Mouse (Mus musculus): ENCODE measurements around the gene Ush1g. TPM values are rescaled to one million over a fixed set of nuclear protein-coding genes. Genes with fewer than 3 reads are reported as not detected.

The Ush1g gene
- polyA plus RNA-seq, 1 experiment from 2014 or later = 0.08 TPM

- ATAC-seq (ENCODE audit: low FRiP score) (no peak), DNase-seq (ENCODE audit: low spot score, missing footprints) (no peak)
- Histone ChIP-seq H3K4me2 (no peak overlapping the region), H3K9me3 (ENCODE audit: control insufficient read depth, low read length) (no peaks in the 10 kb centered on the region), H3K9ac (ENCODE audit: low read length) (no peak overlapping the region), H3K36me3 (ENCODE audit: control insufficient read depth, insufficient read depth, low read length) (no peaks in the 10 kb centered on the region), H3K4me3 (ENCODE audit: low read depth, low read length) (no peak overlapping the region), H3K27me3 (ENCODE audit: control insufficient read depth, insufficient read depth, low read length) (no peaks in the 10 kb centered on the region), H3K27ac (ENCODE audit: low read depth, low read length) (no peak overlapping the region), H3K4me1 (ENCODE audit: control insufficient read depth, insufficient read depth, low read length) (peaks cover 6% of the 10 kb centered on the region)
- 77% methylated on average over 8 of the region's 8 CpGs for whole genome bisulfite sequencing
These were observed 39.5 kb downstream of the Ush1g start for GRCm38 (mm10) chr11:115282295-115282694.

DNA sequence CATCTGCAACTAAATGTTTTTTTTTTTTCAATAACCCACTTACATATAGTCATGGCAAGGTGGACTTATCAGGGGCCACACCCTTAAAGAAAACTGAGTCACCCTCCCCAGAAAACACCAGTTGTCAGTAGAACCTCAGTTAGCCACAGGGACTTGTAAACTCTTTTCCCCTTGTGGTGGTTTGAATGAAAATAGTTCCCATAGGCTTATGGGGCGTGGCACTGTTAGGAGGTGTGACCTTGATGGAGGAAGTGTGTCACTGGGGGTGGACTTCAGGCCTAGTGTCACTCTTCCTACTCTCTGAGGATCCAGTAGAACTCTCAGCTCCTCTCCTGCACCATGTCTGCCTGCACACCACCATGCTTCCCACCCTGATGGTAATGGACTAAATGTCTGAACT, 42.1 kb downstream of the Ush1g start:
- DNase-seq (ENCODE audit: low spot score, missing footprints) (no peak), ATAC-seq (ENCODE audit: low FRiP score) (no peak)
- 57% methylated on average over 1 of the region's 1 CpGs for WGBS
- Histone ChIP-seq H3K27ac (ENCODE audit: low read depth, low read length) (no peak overlapping the region), H3K9ac (ENCODE audit: low read length) (no peak overlapping the region), H3K27me3 (ENCODE audit: control insufficient read depth, insufficient read depth, low read length) (no peaks in the 10 kb centered on the region), H3K4me1 (ENCODE audit: control insufficient read depth, insufficient read depth, low read length) (peaks cover 17% of the 10 kb centered on the region), H3K9me3 (ENCODE audit: control insufficient read depth, low read length) (no peaks in the 10 kb centered on the region), H3K4me2 (no peak overlapping the region), H3K36me3 (ENCODE audit: control insufficient read depth, insufficient read depth, low read length) (no peaks in the 10 kb centered on the region), H3K4me3 (ENCODE audit: low read depth, low read length) (no peak overlapping the region)

DNA sequence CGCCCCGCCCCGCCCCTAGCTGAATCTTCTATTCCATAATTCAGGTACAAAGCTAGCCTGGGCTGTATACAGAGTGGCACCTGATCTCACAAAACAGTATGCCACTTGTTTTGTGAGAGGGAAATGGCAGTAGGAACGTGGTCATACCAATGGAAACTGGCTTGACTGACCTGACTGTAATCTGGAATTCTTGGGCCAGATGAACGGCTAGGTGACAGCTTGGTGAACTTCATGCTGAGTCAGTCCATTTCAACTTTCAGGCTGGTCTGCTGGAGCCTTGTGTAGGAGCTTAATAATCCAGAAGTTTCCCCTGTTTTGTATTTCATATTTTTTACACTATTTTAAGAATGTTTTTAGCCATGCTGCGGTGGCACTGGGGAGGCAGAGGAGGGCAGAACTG, 43.7 kb downstream of the Ush1g start:
- WGBS = 73% methylated on average over 6 of the region's 6 CpGs
- H3K9me3 ChIP-seq (ENCODE audit: control insufficient read depth, low read length) = no peaks in the 10 kb centered on the region
- H3K27ac ChIP-seq (ENCODE audit: low read depth, low read length) = no peak overlapping the region
- H3K4me2 ChIP-seq = peak overlapping the region; percentile 69
- no peaks in the 10 kb centered on the region for H3K27me3 ChIP-seq (ENCODE audit: control insufficient read depth, insufficient read depth, low read length)
- no peaks in the 10 kb centered on the region for H3K36me3 ChIP-seq (ENCODE audit: control insufficient read depth, insufficient read depth, low read length)
- ATAC-seq (ENCODE audit: low FRiP score) (no peak), DNase-seq (ENCODE audit: low spot score, missing footprints) (no peak)
- no peak overlapping the region for H3K9ac ChIP-seq (ENCODE audit: low read length)
- H3K4me1 ChIP-seq (ENCODE audit: control insufficient read depth, insufficient read depth, low read length) = peaks cover 17% of the 10 kb centered on the region
- H3K4me3 ChIP-seq (ENCODE audit: low read depth, low read length) = 0 out of 2 replicates have a peak overlapping the region, but pooled peaks have one; percentile 45

DNA sequence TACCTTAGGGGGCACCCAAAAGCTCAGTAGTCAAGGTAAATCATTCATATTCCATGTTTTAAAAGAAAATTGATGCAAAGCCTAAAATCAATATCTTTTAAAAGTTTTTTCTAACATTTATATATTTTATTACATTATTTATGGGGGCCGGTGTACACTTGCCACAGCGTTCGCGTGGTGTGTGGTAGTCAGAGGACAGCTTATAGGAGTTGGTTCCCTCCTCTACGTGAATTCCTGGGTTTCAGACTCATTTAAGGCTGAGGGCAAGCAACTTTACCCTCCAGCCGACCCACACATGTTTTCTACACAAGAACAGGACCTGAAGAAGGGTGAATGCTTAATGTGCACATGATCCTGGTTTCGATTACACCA, 44.3 kb downstream of the Ush1g start:
- Histone ChIP-seq H3K4me1 (ENCODE audit: control insufficient read depth, insufficient read depth, low read length) (peaks cover 17% of the 10 kb centered on the region), H3K9me3 (ENCODE audit: control insufficient read depth, low read length) (no peaks in the 10 kb centered on the region), H3K27me3 (ENCODE audit: control insufficient read depth, insufficient read depth, low read length) (no peaks in the 10 kb centered on the region), H3K27ac (ENCODE audit: low read depth, low read length) (peak overlapping the region; percentile 30; the same call in 1 of the 2 replicates), H3K4me3 (ENCODE audit: low read depth, low read length) (peak overlapping the region; percentile 45), H3K9ac (ENCODE audit: low read length) (peak overlapping the region; percentile 58), H3K4me2 (peak overlapping the region; percentile 69), H3K36me3 (ENCODE audit: control insufficient read depth, insufficient read depth, low read length) (no peaks in the 10 kb centered on the region)
- ATAC-seq (ENCODE audit: low FRiP score) (no peak), DNase-seq (ENCODE audit: low spot score, missing footprints) (no peak)
- WGBS = 19% methylated on average over 7 of the region's 7 CpGs

DNA sequence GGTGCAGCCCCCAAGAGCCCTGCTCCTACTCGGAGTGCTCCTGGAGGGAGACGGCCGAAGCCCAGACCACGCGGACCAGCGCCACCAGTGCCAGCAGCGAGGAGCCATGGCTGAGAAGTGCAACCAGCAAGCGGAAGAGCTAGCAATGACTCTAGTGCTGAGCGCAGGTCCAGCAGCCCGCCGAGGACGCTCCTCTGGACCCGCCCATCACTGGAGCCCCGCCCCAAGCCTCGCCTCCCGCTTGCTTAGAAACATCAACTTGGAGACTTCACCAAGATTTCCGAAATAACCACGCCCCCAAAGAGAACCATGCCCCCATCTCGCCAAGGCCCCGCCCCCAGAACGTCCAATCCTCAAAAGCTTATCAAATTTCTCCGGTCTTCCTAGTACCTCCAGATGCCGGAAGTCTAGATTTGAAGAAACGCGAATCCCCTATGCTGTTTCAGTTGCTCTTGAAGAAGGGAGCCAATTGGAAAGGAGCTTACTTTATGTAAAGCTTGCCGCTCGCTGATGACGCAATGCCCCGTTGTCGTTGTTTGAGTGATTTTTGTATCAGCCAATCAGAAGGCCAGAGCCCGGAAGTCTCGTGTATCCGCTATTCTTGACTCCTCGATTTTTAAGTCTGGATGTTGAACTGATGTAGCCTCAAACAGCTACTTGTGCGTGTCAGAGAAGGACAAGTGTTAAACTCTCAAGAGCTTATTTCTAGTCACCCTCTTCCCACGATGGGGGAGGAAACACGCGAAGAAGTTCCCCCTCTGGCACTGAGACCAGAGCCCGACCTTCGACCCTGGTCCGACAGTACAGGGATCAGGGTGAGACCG, 44.8 kb downstream of the Ush1g start, which contains the start of gene Fdxr:
Gene Fdxr, minus strand, starts transcription at position 271 of the 824 bp plus-strand sequence.
- Histone ChIP-seq H3K27me3 (ENCODE audit: control insufficient read depth, insufficient read depth, low read length) (no peaks in the 10 kb centered on the region), H3K9me3 (ENCODE audit: control insufficient read depth, low read length) (no peaks in the 10 kb centered on the region), H3K4me1 (ENCODE audit: control insufficient read depth, insufficient read depth, low read length) (peaks cover 17% of the 10 kb centered on the region), H3K4me2 (peak within 1 kb of the TSS; percentile 69), H3K9ac (ENCODE audit: low read length) (peak within 1 kb of the TSS; percentile 77), H3K27ac (ENCODE audit: low read depth, low read length) (peak within 1 kb of the TSS; percentile 38), H3K36me3 (ENCODE audit: control insufficient read depth, insufficient read depth, low read length) (no peaks in the 10 kb centered on the region), H3K4me3 (ENCODE audit: low read depth, low read length) (peak within 1 kb of the TSS; percentile 45)
- peak; percentile 100 for DNase-seq (ENCODE audit: low spot score, missing footprints)
- WGBS = under 1% methylated on average over 42 of the region's 42 CpGs
- peak; percentile 95 for ATAC-seq (ENCODE audit: low FRiP score)

GRCm38 (mm10) chr11:115275954-115276353, 45.9 kb downstream of the Ush1g start:
- Histone ChIP-seq H3K4me2 (peak overlapping the region; percentile 67), H3K4me3 (ENCODE audit: low read depth, low read length) (peak overlapping the region; percentile 45), H3K4me1 (ENCODE audit: control insufficient read depth, insufficient read depth, low read length) (peaks cover 17% of the 10 kb centered on the region), H3K27me3 (ENCODE audit: control insufficient read depth, insufficient read depth, low read length) (no peaks in the 10 kb centered on the region), H3K9ac (ENCODE audit: low read length) (peak overlapping the region; percentile 77), H3K9me3 (ENCODE audit: control insufficient read depth, low read length) (no peaks in the 10 kb centered on the region), H3K36me3 (ENCODE audit: control insufficient read depth, insufficient read depth, low read length) (no peaks in the 10 kb centered on the region), H3K27ac (ENCODE audit: low read depth, low read length) (no peak overlapping the region)
- 69% methylated on average over 3 of the region's 3 CpGs for whole genome bisulfite sequencing
- ATAC-seq (ENCODE audit: low FRiP score) (no peak), DNase-seq (ENCODE audit: low spot score, missing footprints) (no peak)

- WGBS = 89% methylated on average over 6 of the region's 6 CpGs
- no peak overlapping the region for H3K4me3 ChIP-seq (ENCODE audit: low read depth, low read length)
These were observed 46.3 kb downstream of the Ush1g start for GRCm38 (mm10) chr11:115275509-115275908.

GRCm38 (mm10) chr11:115274771-115275170, 47.1 kb downstream of the Ush1g start:
- H3K9me3 ChIP-seq (ENCODE audit: control insufficient read depth, low read length) = no peaks in the 10 kb centered on the region
- H3K4me3 ChIP-seq (ENCODE audit: low read depth, low read length) = no peak overlapping the region
- H3K9ac ChIP-seq (ENCODE audit: low read length) = no peak overlapping the region
- H3K36me3 ChIP-seq (ENCODE audit: control insufficient read depth, insufficient read depth, low read length) = no peaks in the 10 kb centered on the region
- DNase-seq (ENCODE audit: low spot score, missing footprints) (no peak), ATAC-seq (ENCODE audit: low FRiP score) (no peak)
- WGBS = 90% methylated on average over 6 of the region's 6 CpGs
- peaks cover 20% of the 10 kb centered on the region for H3K4me1 ChIP-seq (ENCODE audit: control insufficient read depth, insufficient read depth, low read length)
- H3K27me3 ChIP-seq (ENCODE audit: control insufficient read depth, insufficient read depth, low read length) = no peaks in the 10 kb centered on the region
- H3K4me2 ChIP-seq = no peak overlapping the region
- H3K27ac ChIP-seq (ENCODE audit: low read depth, low read length) = no peak overlapping the region

More at GRCm38 (mm10) chr11:115275509-115275908, 46.3 kb downstream of the Ush1g start:
- Histone ChIP-seq H3K9ac (ENCODE audit: low read length) (no peak overlapping the region), H3K27ac (ENCODE audit: low read depth, low read length) (no peak overlapping the region), H3K4me2 (no peak overlapping the region), H3K9me3 (ENCODE audit: control insufficient read depth, low read length) (no peaks in the 10 kb centered on the region), H3K27me3 (ENCODE audit: control insufficient read depth, insufficient read depth, low read length) (no peaks in the 10 kb centered on the region), H3K4me1 (ENCODE audit: control insufficient read depth, insufficient read depth, low read length) (peaks cover 17% of the 10 kb centered on the region), H3K36me3 (ENCODE audit: control insufficient read depth, insufficient read depth, low read length) (no peaks in the 10 kb centered on the region)
- DNase-seq (ENCODE audit: low spot score, missing footprints) (no peak), ATAC-seq (ENCODE audit: low FRiP score) (no peak)

DNA sequence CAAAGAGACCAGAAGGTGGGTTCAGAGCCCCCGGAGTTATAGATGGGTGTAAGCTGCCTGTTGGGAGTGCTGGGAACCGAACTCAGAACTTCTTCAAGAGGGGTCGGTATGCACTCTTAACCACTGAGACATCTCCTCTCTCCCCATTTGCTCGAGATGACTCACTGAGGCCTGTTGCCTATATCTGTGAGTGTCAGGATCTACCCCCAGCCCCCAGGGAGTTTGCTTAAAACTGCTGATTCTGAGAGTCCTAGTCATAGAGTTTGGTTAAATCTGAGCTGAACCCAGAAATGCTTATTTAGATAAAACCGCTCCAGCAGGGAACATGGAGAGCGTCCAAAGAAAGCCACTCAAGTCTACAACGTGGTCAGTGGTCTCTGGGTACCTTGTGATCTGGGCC, 47.7 kb downstream of the Ush1g start:
- Histone ChIP-seq H3K36me3 (ENCODE audit: control insufficient read depth, insufficient read depth, low read length) (no peaks in the 10 kb centered on the region), H3K4me1 (ENCODE audit: control insufficient read depth, insufficient read depth, low read length) (peaks cover 20% of the 10 kb centered on the region), H3K27ac (ENCODE audit: low read depth, low read length) (no peak overlapping the region), H3K9ac (ENCODE audit: low read length) (no peak overlapping the region), H3K9me3 (ENCODE audit: control insufficient read depth, low read length) (no peaks in the 10 kb centered on the region), H3K4me2 (no peak overlapping the region), H3K27me3 (ENCODE audit: control insufficient read depth, insufficient read depth, low read length) (no peaks in the 10 kb centered on the region), H3K4me3 (ENCODE audit: low read depth, low read length) (no peak overlapping the region)
- no peak for DNase-seq (ENCODE audit: low spot score, missing footprints)
- WGBS = 86% methylated on average over 7 of the region's 7 CpGs
- no peak for ATAC-seq (ENCODE audit: low FRiP score)
